Mouse (Mus musculus) CD8-positive naive resting alpha-beta T cell, adult 2 months (primary cell): ENCODE measurements around the gene Ddit4.

ENCODE experiments used
- DNase-seq, 2 experiments: peaks; one replicate each; pipeline ENCODE4 v3.0.0; 2022; ENCODE audit warnings: low read depth in 2 of 2, low spot score in 2 of 2

Gene Ddit4

DNA sequence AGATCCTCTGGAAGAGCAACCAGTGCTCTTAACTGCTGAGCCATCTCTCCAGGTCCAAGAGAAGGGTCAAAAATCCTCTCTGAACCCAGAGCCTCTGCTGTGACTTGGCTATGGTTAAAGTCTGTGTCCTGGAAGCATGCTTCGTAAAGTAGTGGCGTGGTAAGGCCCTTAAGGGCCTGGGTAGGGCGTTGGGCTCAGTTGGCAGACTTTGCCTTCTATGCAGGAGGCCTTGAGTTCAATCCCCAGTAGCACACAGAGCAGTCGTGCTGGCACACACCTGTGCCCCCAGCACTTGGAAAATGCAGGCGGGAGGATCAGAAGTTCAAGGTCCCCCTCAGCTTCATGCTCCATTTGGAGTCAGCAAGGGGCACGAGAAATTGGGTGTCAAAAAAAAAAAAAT, 21.4 kb upstream of the Ddit4 start:
- no peak for DNase-seq

DNA sequence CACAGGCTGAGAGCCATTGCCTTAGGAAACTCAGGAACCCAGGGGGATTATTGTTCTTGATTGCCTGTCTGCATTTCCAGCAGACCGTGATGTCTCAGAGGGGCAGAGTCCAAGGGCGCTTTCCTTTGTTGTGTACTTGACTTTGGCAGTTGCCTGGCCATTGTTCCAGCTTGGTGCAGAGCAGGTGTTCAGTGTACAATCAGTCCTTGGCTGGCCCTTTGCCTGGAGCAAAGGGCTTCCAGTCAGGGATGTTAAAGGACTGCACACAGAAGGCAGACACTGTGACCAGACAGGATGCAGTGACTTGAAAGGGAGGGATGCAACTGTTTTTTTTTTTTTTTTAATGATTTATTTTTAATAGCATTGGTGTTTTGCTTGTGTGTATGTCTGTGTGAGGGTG, 20.9 kb upstream of the Ddit4 start:
- no peak for DNase-seq

GRCm38 (mm10) chr10:59971813-59972212, 20.2 kb upstream of the Ddit4 start:
- DNase-seq = no peak

GRCm38 (mm10) chr10:59970450-59971062, 18.9 kb upstream of the Ddit4 start:
- DNase-seq = no peak

GRCm38 (mm10) chr10:59969821-59970449, 18.3 kb upstream of the Ddit4 start:
- DNase-seq = peak in 1 of 2 experiments; percentile 56

- no peak for DNase-seq
Measured at GRCm38 (mm10) chr10:59967309-59967942, 15.8 kb upstream of the Ddit4 start.

GRCm38 (mm10) chr10:59966743-59967142, 15.1 kb upstream of the Ddit4 start:
- no peak for DNase-seq

GRCm38 (mm10) chr10:59965788-59966187, 14.2 kb upstream of the Ddit4 start:
- no peak for DNase-seq

DNA sequence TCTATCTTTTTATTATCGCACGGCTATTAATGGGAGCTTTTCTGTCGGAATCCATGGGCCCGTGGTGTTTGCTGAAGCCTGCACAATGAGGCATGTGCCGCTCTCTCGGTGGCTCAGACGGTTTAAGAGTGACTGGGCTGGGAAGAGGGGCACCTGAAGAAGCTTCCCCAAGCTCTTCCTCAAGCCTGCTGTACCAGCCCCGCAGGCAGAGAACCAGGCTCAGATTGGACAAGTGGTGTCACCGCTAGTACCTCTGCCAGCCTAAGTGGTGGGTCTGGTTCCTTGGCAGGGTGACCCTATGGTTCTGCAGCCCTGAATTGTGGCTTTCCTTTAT, 13.7 kb upstream of the Ddit4 start:
- no peak for DNase-seq

GRCm38 (mm10) chr10:59964504-59965361, 13.1 kb upstream of the Ddit4 start:
- no peak for DNase-seq

- no peak for DNase-seq
Measured at GRCm38 (mm10) chr10:59963609-59964008, 12.0 kb upstream of the Ddit4 start.

DNA sequence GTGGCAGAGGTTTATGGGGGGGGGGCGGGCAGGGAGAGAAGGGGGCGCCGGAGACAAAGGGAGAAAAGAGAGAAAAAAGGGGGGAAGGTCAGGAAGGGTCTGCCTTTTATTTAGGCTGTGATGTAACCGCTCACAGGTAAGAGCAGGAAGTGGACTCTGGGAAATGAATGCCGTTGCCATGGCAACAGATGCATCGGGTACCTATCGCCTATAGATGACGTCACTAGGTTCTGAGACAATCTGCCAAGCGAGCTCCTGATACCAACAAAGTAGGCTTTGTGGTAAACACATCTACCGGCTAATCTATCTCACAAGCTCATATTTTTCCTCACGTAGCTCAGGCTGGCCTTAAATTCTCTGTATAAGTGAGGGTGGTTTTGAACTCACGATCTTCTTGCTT, 7.9 kb upstream of the Ddit4 start:
- DNase-seq = no peak

GRCm38 (mm10) chr10:59958458-59958857, 6.8 kb upstream of the Ddit4 start:
- no peak for DNase-seq

- no peak for DNase-seq
Measured at GRCm38 (mm10) chr10:59957171-59958149, 5.8 kb upstream of the Ddit4 start.

DNA sequence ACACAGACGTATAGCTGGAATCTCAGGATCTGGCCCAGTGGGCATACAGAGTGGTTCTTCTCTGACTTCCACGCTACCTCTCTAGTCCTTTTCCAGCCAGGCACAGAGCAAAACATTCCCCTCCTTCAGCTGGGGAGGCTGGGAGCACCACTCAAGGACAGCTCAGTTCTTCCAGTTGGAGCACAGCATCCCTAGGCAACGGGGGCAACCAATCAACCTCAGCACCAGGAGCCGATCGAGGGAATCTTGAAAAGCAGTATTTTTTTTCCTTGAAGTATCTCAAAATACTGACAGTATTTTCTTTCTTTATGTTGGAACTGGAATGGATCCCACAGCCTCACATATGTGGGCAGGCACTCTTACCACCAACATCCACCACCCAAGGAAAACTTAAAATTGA, 5.0 kb upstream of the Ddit4 start:
- no peak for DNase-seq

GRCm38 (mm10) chr10:59953564-59954039, 2.0 kb upstream of the Ddit4 start:
- no peak for DNase-seq

DNA sequence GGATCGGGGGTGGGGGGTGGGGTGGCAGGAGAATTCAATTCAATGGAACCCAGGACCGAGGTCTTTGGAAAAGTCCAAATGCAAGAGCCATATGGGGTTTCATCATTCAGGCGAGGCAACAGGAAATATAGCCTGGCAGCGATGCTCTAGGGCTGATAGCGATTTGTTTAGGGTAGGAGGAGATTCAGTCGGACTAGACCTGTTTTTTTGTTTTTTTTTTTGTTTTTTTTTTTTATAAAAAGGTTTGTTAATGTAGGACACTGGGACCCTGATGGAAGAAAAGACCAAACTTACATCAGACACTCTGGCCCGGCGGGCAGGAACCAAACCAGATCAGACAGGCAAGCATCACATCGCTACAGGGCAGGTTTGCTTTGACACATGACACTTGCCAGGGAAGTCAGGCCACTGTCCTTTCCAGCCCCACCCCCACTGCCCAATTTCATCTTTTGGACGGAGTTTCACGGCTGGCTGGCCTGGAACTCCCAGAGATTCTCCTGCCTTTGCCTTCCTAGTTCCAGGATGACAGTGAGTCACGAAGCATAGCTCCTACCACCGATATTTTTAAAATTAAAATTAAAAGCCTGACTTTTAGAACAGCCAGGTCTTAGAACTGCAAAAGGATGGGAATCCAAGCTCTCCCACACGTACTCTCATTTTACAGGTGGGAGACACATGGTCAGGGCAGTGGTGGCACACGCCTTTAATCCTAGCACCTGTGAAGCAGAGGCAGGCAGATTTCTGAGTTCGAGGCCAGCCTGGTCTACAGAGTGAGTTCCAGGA, 1.3 kb upstream of the Ddit4 start:
- DNase-seq = no peak

- no peak for DNase-seq
Measured at GRCm38 (mm10) chr10:59952152-59952780, 632 bp upstream of the Ddit4 start.

GRCm38 (mm10) chr10:59950716-59951191, 880 bp downstream of the Ddit4 start:
- DNase-seq = peak; percentile 69 to 75
